Mouse (Mus musculus) cerebellum, adult 8-10 months (tissue): ENCODE results near the gene Myh3.

Experiments
- DNase-seq: peaks from one replicate; pipeline ENCODE4 v3.0.0; 2022

Gene Myh3

GRCm38 (mm10) chr11:67145482-67146408 is 67.6 kb downstream of the Myh3 start:
- DNase-seq = no peak

- DNase-seq = no peak
These were observed 68.5 kb downstream of the Myh3 start for GRCm38 (mm10) chr11:67146409-67147282.

- no peak for DNase-seq
These were observed 69.3 kb downstream of the Myh3 start for GRCm38 (mm10) chr11:67147283-67147921.

GRCm38 (mm10) chr11:67148286-67149012 is 70.3 kb downstream of the Myh3 start:
- no peak for DNase-seq

- no peak for DNase-seq
These were observed 72.1 kb downstream of the Myh3 start for GRCm38 (mm10) chr11:67150237-67150636.

DNA sequence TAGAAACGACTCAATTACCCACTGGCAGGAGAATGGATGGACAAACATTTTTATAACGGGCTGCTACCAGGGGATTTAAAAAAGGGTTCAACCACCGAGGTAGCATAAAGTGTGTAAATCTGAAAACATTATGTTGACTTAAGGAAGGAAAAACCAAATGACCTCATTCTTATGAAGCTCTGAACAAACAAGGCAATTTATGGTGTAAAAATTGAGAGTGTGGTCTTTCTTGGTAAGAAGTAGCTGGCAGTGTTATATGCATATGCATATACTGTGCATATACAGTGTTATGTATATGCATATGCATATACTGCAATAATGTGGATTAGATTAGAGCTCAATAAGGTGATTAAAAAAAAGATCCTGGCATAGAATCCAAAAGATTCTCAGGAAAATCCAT is 73.1 kb downstream of the Myh3 start:
- DNase-seq = no peak
